Mouse (Mus musculus): ENCODE measurements around the gene Nf1. TPM values are rescaled to one million over a fixed set of nuclear protein-coding genes. Genes with fewer than 3 reads are reported as not detected.

Gene Nf1
- polyA plus RNA-seq, 1 experiment = 39.7 TPM

GRCm38 (mm10) chr11:79457928-79458327 is 118.4 kb downstream of the Nf1 start:
- DNase-seq (ENCODE audit: extremely low spot score in 1 of 2, low spot score in 1 of 2) = no peak

DNA sequence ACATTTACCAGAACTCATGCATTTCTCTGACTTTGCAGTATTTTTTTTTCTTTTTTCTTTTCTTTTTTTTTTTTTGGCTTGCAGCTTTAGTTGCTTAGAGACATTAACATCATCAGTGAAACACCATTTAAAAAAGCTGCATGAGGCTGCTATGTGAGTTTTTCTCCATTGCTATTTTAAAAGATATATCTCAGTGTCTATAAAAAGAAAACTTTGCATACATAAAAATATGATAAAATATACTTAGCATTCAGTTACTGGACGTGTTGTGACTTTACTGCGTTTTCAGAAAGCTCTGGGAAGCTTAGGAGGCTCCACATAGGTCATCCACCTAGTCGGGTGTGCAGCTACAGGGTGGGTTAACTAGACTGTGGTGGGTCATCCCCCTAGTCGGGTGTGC is 120.4 kb downstream of the Nf1 start:
- no peak for DNase-seq (ENCODE audit: extremely low spot score in 1 of 2, low spot score in 1 of 2)

DNA sequence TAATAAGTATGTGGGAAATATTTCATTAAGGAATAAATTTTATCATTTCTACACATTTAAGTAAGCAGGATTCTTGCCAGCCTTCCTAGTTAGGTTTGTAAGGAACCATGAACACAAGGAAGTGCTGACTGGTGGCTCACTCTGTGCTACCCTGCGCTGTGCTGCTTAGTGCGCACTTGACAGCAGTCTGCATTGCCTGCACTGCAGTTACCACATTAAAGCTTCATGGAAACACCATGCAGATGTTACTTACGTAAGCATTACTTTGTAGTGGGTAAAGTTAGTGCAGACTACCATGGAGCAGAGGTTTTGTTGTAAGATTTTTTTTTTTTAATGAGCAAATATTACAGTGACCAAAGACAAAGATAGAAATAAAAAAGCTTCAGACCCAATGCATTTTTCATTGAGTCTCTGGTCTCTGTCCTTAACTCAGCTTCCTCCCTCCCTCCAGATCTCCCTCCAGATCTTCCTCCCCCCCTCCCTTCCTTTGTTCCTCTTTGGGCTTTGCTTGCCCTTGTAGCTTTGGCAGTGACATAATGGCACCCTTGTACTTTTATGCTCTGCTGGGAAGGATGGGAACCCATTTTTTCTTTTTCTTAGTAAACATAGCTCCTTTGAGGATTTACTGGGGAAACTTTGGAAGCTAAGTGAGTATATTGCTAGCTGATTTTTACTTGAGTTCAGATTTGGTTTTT is 121.4 kb downstream of the Nf1 start:
- DNase-seq (ENCODE audit: extremely low spot score in 1 of 2, low spot score in 1 of 2) = no peak

DNA sequence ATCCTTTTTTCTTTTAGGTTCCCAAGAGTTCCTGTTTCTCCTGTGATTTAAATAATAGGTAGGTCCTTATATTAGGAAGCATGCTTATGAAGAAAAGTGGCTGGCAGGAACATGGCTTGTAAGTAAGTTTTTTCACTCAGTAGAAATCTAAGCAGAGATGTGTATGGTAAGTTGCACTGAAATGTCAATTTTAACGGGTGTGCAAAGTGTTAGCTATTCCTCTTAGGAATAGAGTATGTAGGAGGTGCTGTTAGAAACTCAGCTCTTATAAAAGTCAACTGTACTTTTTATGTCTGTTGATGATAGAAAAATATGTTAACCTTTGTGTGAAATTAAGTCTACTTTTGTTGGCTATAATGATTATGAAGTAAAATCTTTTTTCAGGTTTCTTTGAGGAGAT is 128.6 kb downstream of the Nf1 start:
- peak in 1 of 2 experiments; percentile 41 for DNase-seq (ENCODE audit: extremely low spot score in 1 of 2, low spot score in 1 of 2)

DNA sequence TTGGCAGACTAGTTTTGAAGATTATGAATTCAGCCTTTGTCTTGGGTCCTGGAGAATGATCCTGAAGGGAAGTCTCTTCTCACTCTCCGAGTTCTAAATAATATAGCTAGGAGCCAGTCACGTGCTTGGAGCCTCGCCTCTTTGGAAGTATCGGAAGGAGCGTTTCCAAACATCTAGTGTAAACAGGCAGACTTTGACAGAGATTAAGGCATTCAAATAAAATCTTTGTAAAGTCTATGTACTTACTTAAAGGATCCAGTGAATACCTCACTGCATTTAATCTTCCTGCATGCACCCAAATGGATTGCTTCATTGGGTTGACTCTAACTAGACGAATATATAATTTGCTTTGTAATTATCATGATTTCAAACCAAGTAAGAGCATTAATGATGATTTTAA is 143.9 kb downstream of the Nf1 start:
- no peak for DNase-seq (ENCODE audit: extremely low spot score in 1 of 2, low spot score in 1 of 2)

DNA sequence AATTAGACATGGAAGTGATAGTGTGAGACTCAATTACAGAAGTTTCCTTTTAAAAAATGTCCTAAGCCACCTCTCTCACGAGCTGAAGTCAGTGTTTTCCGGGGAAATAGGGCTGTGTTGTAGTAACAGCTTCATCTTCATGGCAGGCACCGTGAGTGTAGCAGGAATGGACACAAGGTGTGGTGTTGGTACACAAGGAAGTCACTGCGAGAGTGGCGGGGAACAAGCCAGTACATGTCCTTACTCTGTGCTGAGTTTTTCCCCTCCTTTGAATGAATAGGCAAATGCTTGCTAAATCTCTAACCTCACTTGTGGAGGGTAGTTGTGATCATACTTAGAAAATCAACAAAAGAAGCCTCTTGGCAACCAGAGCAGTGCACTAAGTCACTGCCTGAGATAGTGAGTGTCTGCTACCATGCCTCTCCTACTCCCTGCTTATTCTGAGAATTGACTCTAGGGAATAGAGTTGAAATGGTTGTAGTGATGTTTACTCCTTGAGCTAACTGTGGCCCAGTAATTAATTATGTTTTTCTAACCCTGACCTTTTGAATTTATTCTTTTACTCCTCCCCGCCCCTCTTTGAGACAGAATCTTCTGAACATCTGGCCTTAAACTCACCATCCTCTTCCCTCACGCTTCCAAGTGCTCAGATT is 144.5 kb downstream of the Nf1 start:
- DNase-seq (ENCODE audit: extremely low spot score in 1 of 2, low spot score in 1 of 2) = no peak

DNA sequence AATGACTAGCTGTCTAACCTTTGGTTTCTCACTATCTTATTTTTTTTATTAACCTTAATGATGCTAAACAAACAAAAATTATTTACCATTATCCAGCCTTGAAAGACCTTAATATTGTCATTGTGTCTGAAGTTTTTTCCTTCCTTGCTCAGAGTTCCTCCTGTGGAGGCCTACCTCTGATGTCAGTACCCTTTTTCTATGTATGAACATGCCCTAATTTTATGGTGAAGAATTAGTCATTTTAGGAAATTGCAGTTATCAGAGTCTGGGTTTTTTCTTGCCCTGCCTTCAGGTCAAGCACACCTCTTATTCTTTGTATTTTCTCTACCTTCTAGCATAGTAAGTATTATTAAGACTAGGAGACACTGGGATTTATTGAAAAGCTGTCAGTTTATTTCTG is 145.2 kb downstream of the Nf1 start:
- no peak for DNase-seq (ENCODE audit: extremely low spot score in 1 of 2, low spot score in 1 of 2)

DNA sequence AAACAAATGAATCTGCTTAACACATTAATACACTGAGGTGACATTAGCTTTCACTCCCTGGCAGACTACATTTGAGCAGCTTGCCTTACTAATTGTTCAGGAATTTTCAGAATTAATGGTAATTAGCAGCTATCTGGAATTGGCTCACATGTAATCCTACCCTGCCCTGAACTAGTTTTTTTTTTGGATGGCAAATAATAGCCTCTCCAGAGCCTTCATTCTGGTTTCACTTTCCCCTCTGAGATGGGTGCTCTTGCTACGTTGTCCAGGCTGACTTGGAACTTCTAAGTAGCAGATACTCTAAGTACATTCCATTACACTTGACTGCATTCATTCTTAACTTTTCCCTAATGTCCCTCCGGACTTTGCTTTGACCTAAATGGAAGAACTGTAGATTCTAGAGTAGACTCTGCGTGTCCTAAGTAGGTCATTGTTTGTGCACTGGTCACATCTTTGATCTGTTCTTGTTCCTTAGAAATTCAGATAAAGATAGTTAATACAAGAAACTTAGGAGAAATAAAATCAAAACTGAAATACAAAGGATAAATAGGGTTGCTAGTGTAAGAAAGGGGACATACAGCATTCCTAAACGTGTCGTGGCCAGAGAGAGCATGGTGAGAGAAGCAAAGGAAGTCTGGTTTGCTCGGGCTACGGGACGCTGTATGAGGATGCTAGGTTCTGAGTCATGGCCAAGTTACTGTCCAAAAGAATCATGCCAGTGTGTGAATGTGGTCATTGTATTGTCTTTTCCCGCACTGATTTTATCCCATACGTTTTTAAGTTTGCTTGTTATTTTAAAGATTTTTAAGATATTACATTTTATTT is 155.7 kb downstream of the Nf1 start:
- DNase-seq (ENCODE audit: extremely low spot score in 1 of 2, low spot score in 1 of 2) = no peak

GRCm38 (mm10) chr11:79502917-79503316 is 163.4 kb downstream of the Nf1 start:
- DNase-seq (ENCODE audit: extremely low spot score in 1 of 2, low spot score in 1 of 2) = peak in 1 of 2 experiments; percentile 45

GRCm38 (mm10) chr11:79503845-79504244 is 164.4 kb downstream of the Nf1 start, which contains the start of gene Omg:
Gene Omg, minus strand, starts transcription at chr11:79504084.
- peak; percentile 68 to 83 for DNase-seq (ENCODE audit: extremely low spot score in 1 of 2, low spot score in 1 of 2)

DNA sequence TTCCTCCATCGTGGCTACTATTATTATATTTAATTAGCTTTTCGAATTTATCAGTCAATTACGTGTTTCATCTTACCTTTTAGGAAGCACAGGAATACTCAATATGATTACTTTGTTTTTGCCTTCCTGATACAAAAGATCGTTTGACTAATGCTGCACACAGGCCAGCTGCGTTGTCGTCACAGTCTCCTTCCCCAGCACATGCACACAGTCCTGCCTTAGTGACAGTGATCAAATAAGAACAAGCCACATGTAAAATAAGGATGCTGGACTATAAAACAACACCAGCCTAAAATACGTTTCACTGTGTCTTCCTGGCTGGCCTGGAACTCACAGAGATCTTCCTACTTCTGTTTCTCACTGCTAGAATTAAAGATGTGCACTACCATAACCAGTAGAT is 165.0 kb downstream of the Nf1 start:
- no peak for DNase-seq (ENCODE audit: extremely low spot score in 1 of 2, low spot score in 1 of 2)

- DNase-seq (ENCODE audit: extremely low spot score in 1 of 2, low spot score in 1 of 2) = no peak
Observed at GRCm38 (mm10) chr11:79511970-79512369, 172.5 kb downstream of the Nf1 start.

DNA sequence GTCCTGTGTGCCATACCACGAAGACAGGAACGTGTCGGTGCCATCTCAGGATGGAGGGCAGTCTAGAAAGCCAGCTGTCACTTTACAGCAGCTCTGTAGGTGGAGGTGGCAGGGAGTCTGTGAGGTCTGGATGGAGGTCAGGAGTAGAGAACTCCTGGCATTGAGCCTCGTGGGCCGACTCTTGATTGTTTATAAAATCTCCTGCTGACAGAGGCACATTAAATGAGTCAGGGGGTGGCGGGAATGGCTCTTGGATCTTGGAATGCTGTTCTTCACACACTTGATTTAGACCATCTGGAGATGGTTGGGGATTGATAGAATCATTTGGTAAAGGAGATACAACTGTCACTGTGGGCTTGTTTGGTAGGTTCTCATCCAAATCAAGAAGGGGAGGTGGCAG is 175.8 kb downstream of the Nf1 start:
- DNase-seq (ENCODE audit: extremely low spot score in 1 of 2, low spot score in 1 of 2) = no peak

GRCm38 (mm10) chr11:79515798-79516197 is 176.3 kb downstream of the Nf1 start:
- no peak for DNase-seq (ENCODE audit: extremely low spot score in 1 of 2, low spot score in 1 of 2)

GRCm38 (mm10) chr11:79519299-79519698 is 179.8 kb downstream of the Nf1 start:
- no peak for DNase-seq (ENCODE audit: extremely low spot score in 1 of 2, low spot score in 1 of 2)

DNA sequence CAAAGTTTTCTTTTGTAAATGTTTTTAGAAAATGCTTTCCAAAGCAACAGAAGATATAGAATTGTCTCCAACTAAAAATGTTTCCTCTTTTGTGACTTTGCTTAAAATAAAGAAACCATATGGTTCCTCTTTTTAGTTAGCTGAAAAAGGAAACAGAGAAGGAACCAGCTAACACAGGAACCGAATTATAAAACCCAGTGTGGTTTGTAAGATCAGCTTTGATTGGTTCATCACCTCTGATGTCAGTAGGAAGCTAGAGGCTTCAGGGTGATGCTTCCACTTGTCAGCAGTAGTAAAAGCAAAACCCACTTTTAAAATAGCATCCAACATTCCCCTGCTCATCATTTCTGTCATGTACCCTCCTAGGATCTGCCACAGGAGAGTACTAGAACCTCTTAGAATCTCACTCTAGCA is 180.4 kb downstream of the Nf1 start:
- peak; percentile 76 to 80 for DNase-seq (ENCODE audit: extremely low spot score in 1 of 2, low spot score in 1 of 2)

- no peak for DNase-seq (ENCODE audit: extremely low spot score in 1 of 2, low spot score in 1 of 2)
Observed at GRCm38 (mm10) chr11:79520772-79521171, 181.3 kb downstream of the Nf1 start.

DNA sequence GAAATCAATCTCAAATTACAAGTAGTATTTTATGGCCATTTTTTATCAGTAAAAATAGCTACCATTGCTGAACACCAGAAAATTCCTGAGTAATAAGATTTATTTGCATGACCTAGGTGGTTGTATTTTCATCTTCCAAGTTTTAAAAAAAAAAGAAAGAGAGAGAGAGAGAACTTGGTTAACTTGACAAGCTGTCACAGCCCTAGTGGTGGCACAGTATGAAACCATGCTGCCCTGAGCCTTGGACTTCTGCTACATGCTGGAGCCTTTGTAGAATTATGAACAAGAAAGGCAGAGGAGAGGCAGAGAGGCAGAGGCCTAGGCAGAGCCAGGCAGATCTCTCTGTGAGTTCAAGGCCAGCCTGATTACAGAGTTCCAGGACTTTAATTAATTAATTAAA is 182.4 kb downstream of the Nf1 start:
- no peak for DNase-seq (ENCODE audit: extremely low spot score in 1 of 2, low spot score in 1 of 2)

GRCm38 (mm10) chr11:79522944-79523343 is 183.5 kb downstream of the Nf1 start:
- no peak for DNase-seq (ENCODE audit: extremely low spot score in 1 of 2, low spot score in 1 of 2)

GRCm38 (mm10) chr11:79523560-79524309 is 184.2 kb downstream of the Nf1 start, which contains the start of gene Evi2b:
Gene Evi2b, minus strand, starts transcription at chr11:79523762.
- no peak for DNase-seq (ENCODE audit: extremely low spot score in 1 of 2, low spot score in 1 of 2)

DNA sequence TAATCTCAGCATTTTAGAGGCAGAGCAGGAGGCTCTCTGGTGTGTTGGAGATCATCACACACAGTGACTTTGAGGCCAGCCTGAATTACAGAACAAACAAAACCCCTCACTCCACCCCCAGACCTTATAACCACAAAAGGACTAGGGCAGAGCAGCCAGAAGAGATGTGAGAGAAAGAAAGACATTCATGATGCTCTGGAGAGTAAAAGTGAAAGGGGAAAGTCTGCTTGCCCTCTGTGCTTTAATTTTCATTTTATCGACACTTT is 184.8 kb downstream of the Nf1 start:
- DNase-seq (ENCODE audit: extremely low spot score in 1 of 2, low spot score in 1 of 2) = no peak

Measured in frontal cortex, adult 2 months (tissue).